Mouse (Mus musculus) neural tube, embryonic 11.5 days (tissue): Measurements from ENCODE around the gene Vat1. TPM values are rescaled to one million over a fixed set of nuclear protein-coding genes. Genes with fewer than 3 reads are reported as not detected.

ENCODE experiments used
- ATAC-seq: fragments of 200-750 bp; cut with Nextera tagmentation; 2 replicates; pipeline ENCODE4 v1.8.0; 2017; ENCODE audit warnings: moderate number of reproducible peaks, mild to moderate bottlenecking, moderate TSS enrichment, moderate library complexity; ENCODE audit not compliant: insufficient read depth, low FRiP score, low TSS enrichment
- DNase-seq: peaks from one replicate; pipeline ENCODE4 v3.0.0-alpha.2; 2015; ENCODE audit warnings: low spot score
- H3K27ac ChIP-seq: fragments of 300-500 bp; sonication (generic); 2 replicates; pipeline ENCODE4 v1.5.1; 2014; ENCODE audit warnings: low read depth, mild to moderate bottlenecking, low read length
- H3K27me3 ChIP-seq: fragments of 300-500 bp; sonication (generic); 2 replicates; pipeline ENCODE4 v1.6.1; 2014; ENCODE audit warnings: mild to moderate bottlenecking, low read length, mixed read lengths; ENCODE audit not compliant: control insufficient read depth, insufficient read depth
- H3K36me3 ChIP-seq: fragments of 300-500 bp; sonication (generic); 2 replicates; pipeline ENCODE4 v1.6.1; 2014; ENCODE audit warnings: mild to moderate bottlenecking, low read length, moderate library complexity, mixed read lengths; ENCODE audit not compliant: control insufficient read depth, insufficient read depth
- H3K4me1 ChIP-seq: fragments of 300-500 bp; sonication (generic); 2 replicates; pipeline ENCODE4 v1.6.1; 2014; ENCODE audit warnings: low read length, mixed read lengths; ENCODE audit not compliant: control insufficient read depth, insufficient read depth
- H3K4me2 ChIP-seq: fragments of 300-500 bp; sonication (generic); 2 replicates; pipeline ENCODE4 v1.6.1; 2014; ENCODE audit warnings: low read depth, mild to moderate bottlenecking, moderate library complexity
- H3K4me3 ChIP-seq: fragments of 300-500 bp; sonication (generic); 2 replicates; pipeline ENCODE4 v1.5.1; 2014; ENCODE audit warnings: low read depth, low read length
- H3K9ac ChIP-seq: fragments of 300-500 bp; sonication (generic); 2 replicates; pipeline ENCODE4 v1.6.1; 2014; ENCODE audit warnings: mild to moderate bottlenecking, low read length
- H3K9me3 ChIP-seq: fragments of 300-500 bp; sonication (generic); 2 replicates; pipeline ENCODE4 v1.6.1; 2016; ENCODE audit warnings: low read length; ENCODE audit not compliant: control insufficient read depth
- WGBS: fragments of 180-500 bp; shearing (Covaris S2); extraction: QIAGEN DNeasy Blood & Tissue Kit; methylation state at CpG from one replicate; pipeline ENCODE4 v1.1.7; 2014; 5-methylcytosine and 5-hydroxymethylcytosine counted together
- polyA plus RNA-seq: library from polyadenylated mRNA; unstranded; fragments of >200 nt; fragmentation: Nextera tagmentation; extraction: Ambion mirVana; gene quantifications from 2 replicates; pipeline ENCODE4 v1.2.1, GENCODE M21; 2014

Gene Vat1
- polyA plus RNA-seq, 1 experiment from 2014 or later, result 52.3 TPM

DNA sequence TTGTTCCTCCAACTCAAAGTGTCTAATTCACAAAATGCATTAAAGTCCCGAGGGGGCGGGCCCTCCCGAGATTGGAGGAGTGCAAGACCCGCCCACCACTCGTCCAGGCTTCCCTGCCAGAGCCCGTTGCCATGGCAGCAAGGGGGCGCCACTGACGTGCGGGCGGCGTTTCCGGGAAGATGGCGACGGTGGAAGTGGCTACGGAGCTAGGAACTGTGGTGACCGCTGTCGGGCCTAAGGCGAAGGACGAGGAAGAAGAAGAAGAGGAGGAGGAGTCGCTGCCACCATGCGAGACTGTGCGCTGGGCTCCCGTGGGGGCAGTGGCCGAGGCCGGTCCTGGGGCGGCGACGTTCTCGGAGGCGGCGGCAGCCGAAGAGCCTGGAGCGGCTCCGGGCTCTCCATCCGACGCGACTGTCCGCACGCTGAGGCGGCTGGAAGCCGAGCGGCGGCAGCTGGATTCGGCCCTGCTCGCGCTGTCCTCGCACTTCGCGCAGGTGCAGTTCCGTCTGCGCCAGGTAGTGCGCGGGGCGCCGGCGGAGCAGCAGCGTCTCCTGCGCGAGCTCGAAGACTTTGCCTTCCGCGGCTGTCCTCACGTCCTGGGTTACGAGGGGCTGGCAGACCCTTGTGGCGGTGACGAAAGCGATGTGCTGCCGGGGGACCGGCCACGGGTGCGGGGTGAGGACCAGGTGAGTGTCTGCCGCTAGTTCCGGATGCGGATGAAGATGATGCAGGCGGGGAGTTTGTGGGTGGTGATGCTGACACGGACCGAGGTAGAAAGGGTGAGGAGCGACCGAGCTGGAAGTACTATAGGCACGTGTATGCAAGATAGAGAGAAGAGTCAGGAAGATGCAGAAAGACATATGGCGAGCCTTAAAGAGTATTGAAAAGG, 40.9 kb downstream of the Vat1 start, which contains the start of the genes Rundc1 and Ptges3l:
Rundc1 (plus strand) TSS at position 161 of the 889 bp plus-strand sequence.
Ptges3l (minus strand) TSS at position 409 of the 889 bp plus-strand sequence.
- peak; percentile 87 for ATAC-seq

DNA sequence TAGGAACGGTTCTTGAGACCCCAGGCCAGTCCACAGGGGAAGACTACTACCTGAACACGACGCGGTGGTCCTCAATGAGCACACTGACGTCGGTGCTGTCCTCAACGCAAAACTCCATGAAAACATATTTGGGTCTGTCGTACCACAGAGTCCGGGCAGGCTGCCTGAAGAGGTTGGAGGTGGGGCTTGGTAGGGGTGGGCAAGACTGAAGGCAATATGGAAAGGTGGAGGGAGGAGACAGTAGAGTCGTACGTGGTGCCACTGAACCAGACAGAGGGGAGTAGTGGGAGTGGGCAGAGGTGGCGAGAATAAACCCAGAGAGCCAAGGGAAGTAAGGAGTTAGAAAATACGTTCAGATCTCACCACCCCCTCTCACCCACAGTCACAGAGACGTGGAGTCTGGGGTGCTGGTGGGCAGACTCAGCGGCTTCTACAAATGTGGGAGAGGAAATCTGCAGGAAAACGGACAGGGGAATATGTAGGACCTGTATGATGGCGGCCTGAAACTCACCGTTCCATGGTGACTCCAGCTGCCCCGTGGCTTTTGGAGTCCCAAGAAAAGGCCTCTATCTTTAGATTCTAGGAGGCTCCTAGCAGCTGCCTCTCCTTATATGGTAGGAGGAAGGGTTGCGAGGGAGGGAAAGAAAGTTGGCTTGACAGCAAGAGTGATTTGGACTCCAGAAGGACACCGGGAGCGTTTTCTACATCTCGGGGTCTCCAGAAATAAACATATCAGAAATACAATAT, 41.8 kb downstream of the Vat1 start, which contains the start of gene Gm27029:
Gm27029 (minus strand) TSS at position 692 of the 747 bp plus-strand sequence.
- no peaks in the 10 kb centered on the region for H3K9me3 ChIP-seq
- H3K36me3 ChIP-seq, result no peaks in the 10 kb centered on the region; the same call in 1 of the 2 replicates
- peak within 1 kb of the TSS; percentile 95 for H3K4me2 ChIP-seq
- H3K4me3 ChIP-seq, result peak within 1 kb of the TSS; percentile 95
- H3K4me1 ChIP-seq, result peaks cover 8% of the 10 kb centered on the region
- WGBS, result 6% methylated on average over 23 of the region's 23 CpGs
- ATAC-seq (peak; percentile 13; the same call in 1 of the 2 replicates), DNase-seq (no peak)
- peak within 1 kb of the TSS; percentile 62 for H3K27ac ChIP-seq
- H3K27me3 ChIP-seq, result no peaks in the 10 kb centered on the region
- H3K9ac ChIP-seq, result peak within 1 kb of the TSS; percentile 81

More for the DNA sequence above, 40.9 kb downstream of the Vat1 start, which contains the start of the genes Rundc1 and Ptges3l:
- DNase-seq, result peak; percentile 98
- Histone ChIP-seq H3K9ac (peak within 1 kb of the TSS; percentile 81), H3K27ac (peak within 1 kb of the TSS; percentile 62), H3K9me3 (no peaks in the 10 kb centered on the region), H3K4me2 (peak within 1 kb of the TSS; percentile 95), H3K4me3 (peak within 1 kb of the TSS; percentile 95), H3K4me1 (peaks cover 8% of the 10 kb centered on the region), H3K27me3 (no peaks in the 10 kb centered on the region), H3K36me3 (peaks cover under 1% of the 10 kb centered on the region)
- under 1% methylated on average over 81 of the region's 81 CpGs for WGBS

DNA sequence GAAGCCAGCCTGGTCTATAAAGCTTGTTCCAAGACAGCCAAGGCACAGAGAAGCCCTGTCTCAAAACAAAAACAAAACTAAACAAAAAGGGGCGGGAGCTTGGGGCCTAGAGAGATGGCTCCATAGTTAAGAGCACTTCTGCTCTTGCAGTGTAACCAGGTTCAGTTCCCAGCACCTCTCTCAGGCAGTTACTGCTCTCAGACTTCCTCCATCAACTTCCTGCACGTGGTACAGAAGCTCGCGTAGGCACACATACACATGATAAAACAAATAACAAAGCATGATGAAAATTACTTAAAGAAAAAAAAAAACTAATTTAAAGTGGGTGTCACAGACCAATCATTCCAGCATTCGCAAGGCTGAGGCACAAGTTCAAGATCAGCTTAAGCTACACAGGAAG, 45.9 kb downstream of the Vat1 start:
- Histone ChIP-seq H3K4me2 (no peak overlapping the region), H3K4me3 (no peak overlapping the region), H3K4me1 (peaks cover 6% of the 10 kb centered on the region), H3K9ac (no peak overlapping the region), H3K27me3 (no peaks in the 10 kb centered on the region), H3K27ac (no peak overlapping the region), H3K9me3 (no peaks in the 10 kb centered on the region), H3K36me3 (no peaks in the 10 kb centered on the region)
- ATAC-seq (no peak), DNase-seq (no peak)
- WGBS, result 89% methylated on average over 5 of the region's 5 CpGs

DNA sequence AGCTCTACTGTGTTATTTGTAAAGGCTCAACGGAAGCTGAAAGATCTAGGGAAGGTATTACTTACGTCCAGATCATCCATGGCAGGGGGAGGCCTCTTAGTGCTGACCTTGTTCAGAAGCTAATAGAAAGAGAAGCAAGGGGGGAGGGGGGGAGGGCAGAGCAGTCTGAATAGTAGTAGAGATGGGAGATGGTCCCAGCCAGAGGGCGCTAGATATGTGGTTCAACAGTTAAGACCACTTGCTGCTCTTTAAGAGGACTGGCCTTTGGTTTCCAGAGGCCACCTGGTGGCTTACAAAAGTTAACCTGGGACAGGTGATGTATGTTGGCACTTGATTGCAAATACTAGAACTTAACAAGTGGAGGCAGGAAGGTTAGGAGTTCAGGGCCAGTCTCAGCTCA, 46.4 kb downstream of the Vat1 start:
- WGBS, result 30% methylated on average over 3 of the region's 3 CpGs
- no peak overlapping the region for H3K4me2 ChIP-seq
- H3K9ac ChIP-seq, result no peak overlapping the region
- H3K36me3 ChIP-seq, result no peaks in the 10 kb centered on the region
- no peaks in the 10 kb centered on the region for H3K9me3 ChIP-seq
- H3K27me3 ChIP-seq, result no peaks in the 10 kb centered on the region
- H3K4me1 ChIP-seq, result peaks cover 6% of the 10 kb centered on the region
- H3K4me3 ChIP-seq, result no peak overlapping the region
- H3K27ac ChIP-seq, result no peak overlapping the region
- DNase-seq (no peak), ATAC-seq (no peak)

DNA sequence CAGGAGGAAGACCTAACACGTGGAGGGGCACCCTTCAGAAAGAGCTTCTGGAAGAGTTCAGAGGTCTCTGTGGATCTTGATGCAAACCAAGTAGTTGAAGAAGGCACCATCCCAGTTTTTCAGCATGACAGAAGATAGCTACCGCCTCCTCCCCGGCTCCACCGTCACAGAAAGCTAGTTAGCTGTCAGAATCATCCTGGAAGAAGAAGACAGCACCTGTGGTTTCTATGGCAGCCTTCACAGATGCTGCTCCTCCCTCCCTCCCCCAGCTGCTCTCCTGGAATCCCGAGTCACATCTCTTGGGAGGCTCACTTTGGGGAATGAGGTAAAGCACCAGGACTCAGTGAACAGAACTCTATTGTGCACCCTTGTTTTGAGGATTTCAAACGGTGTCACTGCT, 47.0 kb downstream of the Vat1 start:
- no peak overlapping the region for H3K27ac ChIP-seq
- no peaks in the 10 kb centered on the region for H3K27me3 ChIP-seq
- H3K4me2 ChIP-seq, result no peak overlapping the region
- peaks cover 6% of the 10 kb centered on the region for H3K4me1 ChIP-seq
- ATAC-seq (no peak), DNase-seq (no peak)
- H3K36me3 ChIP-seq, result peaks cover 1% of the 10 kb centered on the region; the same call in 1 of the 2 replicates
- H3K9ac ChIP-seq, result no peak overlapping the region
- no peak overlapping the region for H3K4me3 ChIP-seq
- no peaks in the 10 kb centered on the region for H3K9me3 ChIP-seq
- WGBS, result 60% methylated on average over 6 of the region's 6 CpGs

DNA sequence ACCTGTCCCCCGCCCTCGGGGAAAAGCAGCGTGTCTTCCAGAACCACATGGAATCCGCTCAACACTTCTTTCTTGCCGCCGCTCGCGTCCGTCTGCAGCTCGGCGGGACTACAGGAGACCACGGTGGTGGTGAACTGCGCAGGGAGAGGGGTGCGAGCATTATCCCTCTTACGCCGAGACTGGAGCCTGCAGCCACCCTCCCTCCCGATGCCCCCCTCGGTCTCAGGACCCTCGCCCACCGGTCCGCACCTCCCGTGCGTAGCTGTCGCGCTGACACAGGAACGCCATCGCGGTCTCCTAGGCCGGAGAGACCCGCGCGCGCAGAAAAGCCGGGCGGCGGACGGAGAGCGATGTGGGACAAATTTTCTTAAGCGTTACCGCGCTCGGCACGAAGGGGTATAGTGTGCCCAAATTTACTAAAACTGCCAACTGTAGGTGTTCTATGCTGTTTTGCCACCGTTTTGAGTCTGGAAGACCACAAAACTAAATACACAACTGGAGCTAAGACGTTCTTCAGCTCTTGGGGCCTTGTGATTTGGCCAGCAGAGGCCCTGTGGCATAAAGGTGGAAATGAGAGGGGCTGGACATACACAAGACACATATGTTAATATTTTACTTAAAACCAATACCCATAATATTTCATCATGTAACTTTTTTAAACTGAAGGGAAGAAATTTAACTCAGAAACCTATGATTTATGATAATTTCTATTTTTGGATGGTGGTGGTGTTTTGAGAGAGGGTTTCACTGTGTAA, 48.8 kb downstream of the Vat1 start, which contains the start of gene Aarsd1:
Aarsd1 (minus strand) TSS at position 515 of the 755 bp plus-strand sequence.
- no peaks in the 10 kb centered on the region for H3K27me3 ChIP-seq
- H3K27ac ChIP-seq, result 0 out of 2 replicates have a peak within 1 kb of the TSS, but pooled peaks have one; percentile 39
- DNase-seq (peak; percentile 91), ATAC-seq (peak; percentile 71)
- peak within 1 kb of the TSS; percentile 86 for H3K4me2 ChIP-seq
- peak within 1 kb of the TSS; percentile 75 for H3K9ac ChIP-seq
- no peaks in the 10 kb centered on the region for H3K9me3 ChIP-seq
- peak within 1 kb of the TSS; percentile 68 for H3K4me3 ChIP-seq
- peaks cover 6% of the 10 kb centered on the region for H3K4me1 ChIP-seq
- under 1% methylated on average over 45 of the region's 45 CpGs for WGBS
- peaks cover 4% of the 10 kb centered on the region; the same call in 1 of the 2 replicates for H3K36me3 ChIP-seq

DNA sequence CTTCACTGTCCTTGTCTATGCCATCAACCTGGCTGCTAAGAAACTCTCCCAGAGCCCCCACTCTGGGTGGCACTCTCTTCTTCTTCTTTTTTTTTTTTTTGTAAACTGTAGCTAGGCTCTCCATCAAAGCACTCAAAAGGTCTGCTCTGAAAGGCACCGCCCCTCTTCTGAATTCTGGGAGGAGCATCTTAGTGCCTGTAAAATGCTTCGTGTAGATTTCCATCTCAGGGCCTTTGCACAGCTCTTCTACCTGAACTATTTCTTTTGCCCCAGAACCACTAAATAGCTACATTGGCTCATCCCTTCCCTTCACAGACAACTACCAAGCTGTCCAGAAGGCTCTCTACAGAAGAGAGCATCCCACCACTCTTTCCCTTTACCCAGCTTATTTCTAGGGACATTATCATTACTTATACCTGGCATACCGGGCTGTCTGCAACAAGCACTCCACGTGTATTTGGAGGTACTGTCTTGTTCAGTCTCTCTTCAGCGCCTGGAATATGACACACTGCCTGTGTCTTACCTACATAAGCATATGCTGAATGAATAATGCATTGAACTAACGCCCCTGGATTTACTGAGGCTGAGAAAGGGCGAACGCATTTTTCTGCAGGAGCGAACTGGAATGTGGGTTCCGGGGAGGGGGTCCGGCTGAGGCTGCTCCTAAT, 49.5 kb downstream of the Vat1 start:
- Histone ChIP-seq H3K9me3 (no peaks in the 10 kb centered on the region), H3K9ac (peak overlapping the region; percentile 75), H3K36me3 (peaks cover 4% of the 10 kb centered on the region; the same call in 1 of the 2 replicates), H3K4me2 (peak overlapping the region; percentile 86), H3K4me3 (peak overlapping the region; percentile 68), H3K27ac (0 out of 2 replicates have a peak overlapping the region, but pooled peaks have one; percentile 39), H3K4me1 (peaks cover 6% of the 10 kb centered on the region), H3K27me3 (no peaks in the 10 kb centered on the region)
- ATAC-seq (peak; percentile 6; the same call in 1 of the 2 replicates), DNase-seq (no peak)
- WGBS, result 4% methylated on average over 11 of the region's 11 CpGs
